Mouse (Mus musculus) ES-E14 (cell line): ENCODE measurements around the gene Syndig1. TPM values are rescaled to one million over a fixed set of nuclear protein-coding genes. Genes with fewer than 3 reads are reported as not detected.

ENCODE experiments used
- DNase-seq: peaks from one replicate; pipeline ENCODE4 v3.0.0-alpha.2; 2013; ENCODE audit warnings: low read depth, low spot score
- H3K27ac ChIP-seq: 2 replicates; pipeline ENCODE4 v1.5.1; 2012; ENCODE audit warnings: low read depth, mild to moderate bottlenecking, low read length, moderate library complexity, mixed read lengths; ENCODE audit not compliant: poor library complexity, insufficient read depth, severe bottlenecking
- H3K36me3 ChIP-seq: 2 replicates; pipeline ENCODE4 v1.6.1; 2012; ENCODE audit warnings: mild to moderate bottlenecking, low read length, moderate library complexity, mixed read lengths; ENCODE audit not compliant: control insufficient read depth, poor library complexity, insufficient read depth, severe bottlenecking
- H3K4me1 ChIP-seq, 2 experiments: fragments of 150-350 bp in 1 of 2; sonication (generic) in 1 of 2; 2 replicates each; pipeline ENCODE4 v1.6.1; 2012; ENCODE audit warnings: low read length in 2 of 2, mild to moderate bottlenecking in 1 of 2, mixed read lengths in 1 of 2; ENCODE audit not compliant: control insufficient read depth in 2 of 2, insufficient read depth in 2 of 2, poor library complexity in 1 of 2
- H3K4me3 ChIP-seq, 2 experiments: fragments of 150-350 bp in 1 of 2; sonication (generic) in 1 of 2; 2 replicates each; pipeline ENCODE4 v1.5.1; 2012; ENCODE audit warnings: low read length in 2 of 2, low read depth in 1 of 2, mild to moderate bottlenecking in 1 of 2, mixed read lengths in 1 of 2; ENCODE audit not compliant: insufficient read depth in 1 of 2, poor library complexity in 1 of 2, severe bottlenecking in 1 of 2
- H3K9ac ChIP-seq: 2 replicates; pipeline ENCODE4 v1.6.1; 2012; ENCODE audit warnings: low read depth, mild to moderate bottlenecking, low read length, mixed read lengths; ENCODE audit not compliant: poor library complexity, insufficient read depth, severe bottlenecking
- H3K9me3 ChIP-seq: fragments of 150-350 bp; sonication (generic); 2 replicates; pipeline ENCODE4 v1.6.1; 2012; ENCODE audit warnings: low read depth, mild to moderate bottlenecking, low read length; ENCODE audit not compliant: control insufficient read depth, insufficient read depth
- CHD2 ChIP-seq: IDR thresholded peaks from 2 replicates; pipeline ENCODE4 v1.6.1; 2014; ENCODE audit warnings: mild to moderate bottlenecking, low read depth, low read length, inconsistent platforms
- HCFC1 ChIP-seq: IDR thresholded peaks from 2 replicates; pipeline ENCODE4 v1.6.1; 2012; ENCODE audit warnings: low read length, inconsistent platforms, borderline replicate concordance; ENCODE audit not compliant: insufficient read depth
- MAFK ChIP-seq: IDR thresholded peaks from 2 replicates; pipeline ENCODE4 v1.6.1; 2014; ENCODE audit warnings: mild to moderate bottlenecking, low read depth, low read length, inconsistent platforms; ENCODE audit not compliant: insufficient read depth
- ZC3H11A ChIP-seq: IDR thresholded peaks from 2 replicates; pipeline ENCODE4 v1.6.1; 2012; ENCODE audit warnings: low read depth, mild to moderate bottlenecking, inconsistent platforms, low read length, borderline replicate concordance
- ZNF384 ChIP-seq: IDR thresholded peaks from 2 replicates; pipeline ENCODE4 v1.6.1; 2012; ENCODE audit warnings: low read depth, low read length, inconsistent platforms
- in situ Hi-C, 2 experiments: fragments of 600-800 bp; cut with MboI; formaldehyde crosslinking; loops; one replicate each; pipeline ENCODE4 v1.15.1; 2025; ENCODE audit warnings: low sequenced_read_pairs in 2 of 2, inconsistent platforms in 1 of 2; ENCODE audit not compliant: unreplicated experiment in 2 of 2
- total RNA-seq: library from RNA; depleted of rRNA; stranded (reverse); fragments of 300-350 nt; gene quantifications from 2 replicates; pipeline ENCODE4 v1.2.3, GENCODE M21; 2012

Syndig1 gene
- total RNA-seq, 1 experiment: 3.7 TPM

DNA sequence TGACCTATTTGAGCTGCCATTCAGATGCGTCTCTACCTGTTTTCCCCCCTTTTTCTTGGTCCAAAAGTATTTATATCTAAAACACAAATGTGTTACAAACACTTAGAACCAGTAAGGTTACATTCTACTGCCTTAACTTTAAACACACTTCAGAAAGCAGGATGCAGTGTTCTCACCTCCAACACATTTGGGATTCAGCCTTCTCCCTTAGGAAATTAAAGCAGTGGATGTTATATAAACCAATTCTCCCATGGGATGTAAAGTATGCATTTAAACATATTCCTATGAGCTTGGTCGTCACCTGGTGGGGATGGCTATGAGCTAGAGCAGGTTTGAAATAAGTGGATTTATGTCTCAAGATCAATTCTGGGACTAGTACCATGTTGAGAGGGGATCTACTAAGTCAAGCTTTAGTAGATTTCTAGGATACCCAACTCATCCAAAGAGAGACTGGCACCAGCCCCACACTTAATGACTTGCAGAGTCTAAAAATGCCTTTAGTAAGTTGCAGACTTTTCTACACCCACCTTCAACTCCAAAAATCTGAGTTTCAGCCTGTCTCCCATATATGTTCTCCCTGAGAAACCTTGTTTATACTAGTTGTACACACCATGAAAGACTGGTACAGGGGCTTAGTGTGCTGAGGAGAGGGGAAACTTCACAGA, 7.6 kb downstream of the Syndig1 start:
- Histone ChIP-seq H3K4me3 (no peak overlapping the region), H3K36me3 (no peaks in the 10 kb centered on the region), H3K9me3 (no peaks in the 10 kb centered on the region), H3K4me1 (peaks cover 0 to 6% of the 10 kb centered on the region in 2 experiments; a peak in 1 of 4 replicates), H3K9ac (no peak overlapping the region), H3K27ac (no peak overlapping the region)
- no peak for DNase-seq
- no peak for TF ChIP-seq HCFC1
- TF ChIP-seq ZC3H11A: no peak
- TF ChIP-seq CHD2: no peak
- no peak for TF ChIP-seq ZNF384
- no peak for TF ChIP-seq MAFK
- in situ Hi-C loops: no loop called here

DNA sequence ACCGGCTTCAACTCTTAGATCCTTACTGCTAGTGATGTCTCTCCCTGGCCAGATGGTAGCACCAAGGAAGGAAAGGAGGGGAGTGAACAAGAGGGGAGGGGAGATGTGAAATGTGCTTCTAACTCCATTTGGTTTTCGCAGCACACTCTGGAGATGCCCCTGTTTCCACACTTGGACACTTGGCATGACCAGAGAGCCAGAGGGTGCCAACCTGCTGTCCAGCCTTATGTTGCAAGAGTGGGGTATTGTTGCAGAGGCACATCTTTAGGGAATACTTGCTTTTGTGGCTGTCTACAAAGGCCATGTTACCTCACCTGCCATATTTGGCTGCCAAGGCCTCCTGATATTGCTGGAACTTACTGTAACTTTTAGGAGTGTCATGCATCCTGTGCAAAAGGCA, 10.7 kb downstream of the Syndig1 start:
- Histone ChIP-seq H3K9ac (no peak overlapping the region), H3K4me1 (peaks cover 0 to 2% of the 10 kb centered on the region in 2 experiments; a peak in 1 of 4 replicates), H3K27ac (no peak overlapping the region), H3K4me3 (no peak overlapping the region), H3K9me3 (no peaks in the 10 kb centered on the region), H3K36me3 (no peaks in the 10 kb centered on the region)
- DNase-seq: no peak
- TF ChIP-seq ZNF384: no peak
- TF ChIP-seq ZC3H11A: no peak
- TF ChIP-seq MAFK: no peak
- TF ChIP-seq CHD2: no peak
- TF ChIP-seq HCFC1: no peak
- in situ Hi-C loops: no loop called here

DNA sequence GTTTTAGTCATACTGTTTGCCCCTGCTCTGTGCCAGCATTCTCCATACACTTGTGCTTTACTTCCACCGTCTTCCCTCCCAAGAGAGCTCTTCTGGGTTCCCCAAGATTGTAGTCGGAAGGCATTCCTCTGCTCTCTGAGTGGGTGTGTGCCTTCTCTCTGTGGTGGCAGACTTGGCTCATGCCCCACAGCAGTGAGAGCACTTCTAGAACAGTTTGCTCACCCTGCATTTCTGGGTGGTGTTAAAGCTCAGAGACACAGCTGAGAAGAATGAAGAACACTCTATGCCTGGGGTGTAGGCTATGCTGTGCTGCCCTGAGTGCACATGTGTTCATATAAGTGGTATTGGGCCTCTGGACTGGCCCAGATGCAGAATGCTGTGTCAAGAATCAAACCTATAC, 15.6 kb downstream of the Syndig1 start:
- no peak overlapping the region for H3K4me3 ChIP-seq
- no peak for DNase-seq
- no peaks in the 10 kb centered on the region for H3K36me3 ChIP-seq
- TF ChIP-seq CHD2 (no peak), HCFC1 (no peak)
- no peak overlapping the region for H3K27ac ChIP-seq
- no peaks in the 10 kb centered on the region for H3K9me3 ChIP-seq
- H3K4me1 ChIP-seq: no peaks in the 10 kb centered on the region
- no peak overlapping the region for H3K9ac ChIP-seq
- in situ Hi-C loops: no loop called here

DNA sequence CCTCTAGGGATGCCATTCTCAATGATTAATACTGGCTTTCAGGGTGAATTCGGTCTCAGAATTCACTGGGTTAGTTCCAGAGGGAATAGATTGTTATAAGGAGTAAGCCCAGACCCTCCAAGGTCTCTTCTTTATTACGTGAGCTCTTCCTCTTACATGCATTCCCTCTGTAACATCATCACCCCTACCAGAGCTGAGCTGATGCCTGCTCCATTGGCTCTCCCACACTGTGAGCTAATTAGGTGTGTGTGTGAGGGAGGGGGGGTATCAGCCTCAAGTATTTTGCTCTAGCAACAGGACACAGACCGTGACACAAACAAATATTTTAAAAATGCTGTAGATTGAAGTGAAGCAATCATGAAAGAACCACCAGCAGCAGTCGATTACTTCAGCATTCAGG, 19.8 kb downstream of the Syndig1 start:
- no peak for DNase-seq
- Histone ChIP-seq H3K9me3 (no peaks in the 10 kb centered on the region), H3K4me3 (no peak overlapping the region), H3K36me3 (no peaks in the 10 kb centered on the region), H3K9ac (no peak overlapping the region), H3K4me1 (no peaks in the 10 kb centered on the region), H3K27ac (no peak overlapping the region)
- TF ChIP-seq HCFC1 (no peak), ZC3H11A (no peak), ZNF384 (no peak), MAFK (no peak), CHD2 (no peak)
- in situ Hi-C loops: no loop called here

DNA sequence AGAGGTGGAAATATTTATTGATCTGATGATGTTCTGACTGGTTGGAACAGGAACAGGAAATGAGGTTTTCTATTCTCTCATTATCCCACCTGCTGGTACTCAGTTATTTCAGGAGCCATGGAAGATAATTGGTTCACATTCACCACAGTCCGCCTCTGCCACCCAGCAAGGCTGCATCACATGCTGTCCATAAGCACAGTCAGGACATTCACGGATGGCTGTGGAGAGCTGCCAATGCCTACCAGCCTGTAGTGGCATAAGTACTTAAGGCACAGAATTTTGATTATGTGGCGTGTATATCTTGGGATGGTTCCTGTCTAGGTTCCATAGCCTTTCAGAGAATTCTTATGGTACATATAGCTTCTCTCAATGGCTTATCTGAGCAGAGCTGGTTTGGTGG, 32.0 kb downstream of the Syndig1 start:
- H3K4me1 ChIP-seq: peaks cover 1 to 2% of the 10 kb centered on the region in 2 experiments; a peak in 1 of 4 replicates
- no peak for TF ChIP-seq ZNF384
- no peak for TF ChIP-seq CHD2
- TF ChIP-seq MAFK: no peak
- TF ChIP-seq ZC3H11A: no peak
- no peak for TF ChIP-seq HCFC1
- H3K9me3 ChIP-seq: no peaks in the 10 kb centered on the region
- H3K4me3 ChIP-seq: no peak overlapping the region
- H3K27ac ChIP-seq: no peak overlapping the region
- in situ Hi-C loops: no loop called here
- H3K9ac ChIP-seq: no peak overlapping the region
- H3K36me3 ChIP-seq: no peaks in the 10 kb centered on the region
- DNase-seq: no peak
